Mouse (Mus musculus) myocyte (in vitro differentiated cells): ENCODE data around the gene Tollip. TPM values are rescaled to one million over a fixed set of nuclear protein-coding genes. Genes with fewer than 3 reads are reported as not detected.

Experiments
- H3K27me3 ChIP-seq: one replicate; pipeline ENCODE4 v1.6.1; 2011; ENCODE audit not compliant: control insufficient read depth, insufficient read depth, insufficient read length
- H3K36me3 ChIP-seq: one replicate; pipeline ENCODE4 v1.6.1; 2011; ENCODE audit not compliant: control insufficient read depth, insufficient read depth
- H3K4me2 ChIP-seq: one replicate; pipeline ENCODE4 v1.6.1; 2011; ENCODE audit warnings: low read depth, control low read depth
- H3K4me3 ChIP-seq: one replicate; pipeline ENCODE4 v1.5.1; 2011; ENCODE audit warnings: mild to moderate bottlenecking, control low read depth, moderate library complexity
- H3K79me2 ChIP-seq: one replicate; pipeline ENCODE4 v1.6.1; 2011; ENCODE audit not compliant: control insufficient read depth, insufficient read depth
- H3ac ChIP-seq: one replicate; pipeline ENCODE4 v1.6.1; 2011; ENCODE audit not compliant: control insufficient read depth, insufficient read length
- CEBPB ChIP-seq: IDR thresholded peaks from 2 replicates; pipeline ENCODE4 v1.6.1; 2011; ENCODE audit warnings: mild to moderate bottlenecking, moderate library complexity; ENCODE audit not compliant: poor library complexity, insufficient read depth, severe bottlenecking
- E2F4 ChIP-seq: IDR thresholded peaks from one replicate; pipeline ENCODE4 v1.6.1; 2011; ENCODE audit warnings: mild to moderate bottlenecking, control low read depth, moderate library complexity; ENCODE audit not compliant: insufficient read depth
- MAX ChIP-seq: IDR thresholded peaks from one replicate; pipeline ENCODE4 v1.6.1; 2011; ENCODE audit warnings: low read depth, mild to moderate bottlenecking, control low read depth
- MYOD1 ChIP-seq, 3 experiments: IDR thresholded peaks; one replicate each; pipeline ENCODE4 v1.6.1; 2011; ENCODE audit warnings: control low read depth in 2 of 3, low read depth in 2 of 3, mild to moderate bottlenecking in 2 of 3, moderate library complexity in 1 of 3; ENCODE audit not compliant: insufficient read length in 2 of 3, control insufficient read depth in 1 of 3
- MYOG ChIP-seq, 3 experiments: IDR thresholded peaks; one replicate each; pipeline ENCODE4 v1.6.1; 2011; ENCODE audit warnings: control low read depth in 2 of 3, low read depth in 2 of 3, mild to moderate bottlenecking in 2 of 3; ENCODE audit not compliant: insufficient read length in 2 of 3, control insufficient read depth in 1 of 3, insufficient read depth in 1 of 3
- POLR2A ChIP-seq: IDR thresholded peaks from one replicate; pipeline ENCODE4 v1.6.1; 2011; ENCODE audit warnings: low read depth, mild to moderate bottlenecking, control low read depth, moderate library complexity; ENCODE audit not compliant: insufficient read length
- POLR2AphosphoS2 ChIP-seq: IDR thresholded peaks from one replicate; pipeline ENCODE4 v1.6.1; 2011; ENCODE audit warnings: low read depth, control low read depth; ENCODE audit not compliant: insufficient read length
- REST ChIP-seq: IDR thresholded peaks from one replicate; pipeline ENCODE4 v1.6.1; 2011; ENCODE audit warnings: mild to moderate bottlenecking, control low read depth, moderate library complexity; ENCODE audit not compliant: insufficient read depth, insufficient read length
- SRF ChIP-seq: IDR thresholded peaks from one replicate; pipeline ENCODE4 v1.6.1; 2011; ENCODE audit warnings: low read depth; ENCODE audit not compliant: control insufficient read depth, insufficient read length
- TCF12 ChIP-seq: IDR thresholded peaks from one replicate; pipeline ENCODE4 v1.6.1; 2011; ENCODE audit warnings: mild to moderate bottlenecking, control low read depth; ENCODE audit not compliant: poor library complexity, insufficient read depth, severe bottlenecking
- TCF3 ChIP-seq: IDR thresholded peaks from one replicate; pipeline ENCODE4 v1.6.1; 2011; ENCODE audit warnings: low read depth, control low read depth; ENCODE audit not compliant: insufficient read length
- USF1 ChIP-seq: IDR thresholded peaks from one replicate; pipeline ENCODE4 v1.6.1; 2011; ENCODE audit warnings: low read depth, mild to moderate bottlenecking, control low read depth, moderate library complexity
- polyA plus RNA-seq: library from polyadenylated mRNA; unstranded; fragments of >200 nt; fragmentation: generic; extraction: Trizol; gene quantifications from one replicate; pipeline ENCODE4 v1.2.1, GENCODE M21; 2012; ENCODE audit warnings: missing spikeins

Gene Tollip
- polyA plus RNA-seq, 1 experiment: 47.1 TPM

- Histone ChIP-seq H3ac (no peak within 1 kb of the TSS), H3K27me3 (peaks cover 85% of the 10 kb centered on the region)
Measured at GRCm38 (mm10) chr7:141948906-141949798, 30.8 kb upstream of the Tollip start, which contains the start of gene Brsk2. Brsk2 (plus strand) TSS chr7:141949751.

GRCm38 (mm10) chr7:141948045-141948444, 29.7 kb upstream of the Tollip start:
- Histone ChIP-seq H3K27me3 (peaks cover 80% of the 10 kb centered on the region), H3ac (no peak overlapping the region), H3K79me2 (no peaks in the 10 kb centered on the region), H3K36me3 (no peaks in the 10 kb centered on the region), H3K4me2 (no peak overlapping the region), H3K4me3 (no peak overlapping the region)
- TF ChIP-seq MYOD1 (IDR thresholded peaks at IDR 0.05; ENCODE audit: control insufficient read depth in 1 of 3, insufficient read length in 2 of 3, low read depth in 2 of 3) (no peak), E2F4 (no peak), TCF12 (no peak), TCF3 (no peak), POLR2A (no peak), USF1 (no peak), CEBPB (no peak), REST (no peak), SRF (no peak), MYOG (IDR thresholded peaks at IDR 0.05; ENCODE audit: control insufficient read depth in 1 of 3, insufficient read depth in 1 of 3, insufficient read length in 2 of 3, low read depth in 2 of 3) (no peak)

More at GRCm38 (mm10) chr7:141948906-141949798, 30.8 kb upstream of the Tollip start, which contains the start of gene Brsk2:
- Histone ChIP-seq H3K36me3 (no peaks in the 10 kb centered on the region), H3K79me2 (no peaks in the 10 kb centered on the region), H3K4me3 (no peak within 1 kb of the TSS), H3K4me2 (no peak within 1 kb of the TSS)
- TF ChIP-seq MAX: no peak
- TF ChIP-seq MYOG (IDR thresholded peaks at IDR 0.05; ENCODE audit: control insufficient read depth in 1 of 3, insufficient read depth in 1 of 3, insufficient read length in 2 of 3, low read depth in 2 of 3): peak in 1 of 3 experiments; percentile 26
- no peak for TF ChIP-seq TCF12

GRCm38 (mm10) chr7:141947512-141947911, 29.2 kb upstream of the Tollip start:
- H3K27me3 ChIP-seq: peaks cover 75% of the 10 kb centered on the region
- H3K4me2 ChIP-seq: no peak overlapping the region
- H3K79me2 ChIP-seq: no peaks in the 10 kb centered on the region
- no peak overlapping the region for H3K4me3 ChIP-seq
- no peaks in the 10 kb centered on the region for H3K36me3 ChIP-seq
- H3ac ChIP-seq: no peak overlapping the region
- TF ChIP-seq MYOD1 (IDR thresholded peaks at IDR 0.05; ENCODE audit: control insufficient read depth in 1 of 3, insufficient read length in 2 of 3, low read depth in 2 of 3): no peak
- no peak for TF ChIP-seq MYOG (IDR thresholded peaks at IDR 0.05; ENCODE audit: control insufficient read depth in 1 of 3, insufficient read depth in 1 of 3, insufficient read length in 2 of 3, low read depth in 2 of 3)
- no peak for TF ChIP-seq USF1
- TF ChIP-seq REST: no peak
- no peak for TF ChIP-seq CEBPB
- TF ChIP-seq POLR2AphosphoS2: no peak
- TF ChIP-seq MAX: no peak
- no peak for TF ChIP-seq POLR2A
- no peak for TF ChIP-seq E2F4
- TF ChIP-seq SRF: no peak

GRCm38 (mm10) chr7:141945927-141946326, 27.6 kb upstream of the Tollip start:
- no peaks in the 10 kb centered on the region for H3K79me2 ChIP-seq
- H3K4me3 ChIP-seq: no peak overlapping the region
- no peak overlapping the region for H3K4me2 ChIP-seq
- H3ac ChIP-seq: no peak overlapping the region
- no peak for TF ChIP-seq MYOD1 (IDR thresholded peaks at IDR 0.05; ENCODE audit: control insufficient read depth in 1 of 3, insufficient read length in 2 of 3, low read depth in 2 of 3)
- TF ChIP-seq TCF12: no peak
- TF ChIP-seq CEBPB: no peak
- TF ChIP-seq POLR2AphosphoS2: no peak
- no peak for TF ChIP-seq POLR2A
- no peak for TF ChIP-seq TCF3
- no peak for TF ChIP-seq SRF
- no peak for TF ChIP-seq REST
- no peak for TF ChIP-seq USF1
- no peak for TF ChIP-seq E2F4
- no peak for TF ChIP-seq MAX
- TF ChIP-seq MYOG (IDR thresholded peaks at IDR 0.05; ENCODE audit: control insufficient read depth in 1 of 3, insufficient read depth in 1 of 3, insufficient read length in 2 of 3, low read depth in 2 of 3): no peak
- H3K27me3 ChIP-seq: peaks cover 59% of the 10 kb centered on the region
- H3K36me3 ChIP-seq: no peaks in the 10 kb centered on the region

GRCm38 (mm10) chr7:141943444-141943843, 25.1 kb upstream of the Tollip start:
- Histone ChIP-seq H3K36me3 (no peaks in the 10 kb centered on the region), H3K4me2 (no peak overlapping the region), H3K27me3 (peaks cover 40% of the 10 kb centered on the region), H3K4me3 (no peak overlapping the region), H3K79me2 (no peaks in the 10 kb centered on the region), H3ac (no peak overlapping the region)
- TF ChIP-seq TCF12 (no peak), POLR2AphosphoS2 (no peak), POLR2A (no peak), E2F4 (no peak), REST (no peak), SRF (no peak), TCF3 (no peak), MYOD1 (IDR thresholded peaks at IDR 0.05; ENCODE audit: control insufficient read depth in 1 of 3, insufficient read length in 2 of 3, low read depth in 2 of 3) (no peak), USF1 (no peak), CEBPB (no peak), MAX (no peak), MYOG (IDR thresholded peaks at IDR 0.05; ENCODE audit: control insufficient read depth in 1 of 3, insufficient read depth in 1 of 3, insufficient read length in 2 of 3, low read depth in 2 of 3) (no peak)
